Mouse (Mus musculus) right cerebral cortex, postnatal 10 days (tissue): Measurements from ENCODE around the gene Spc24.

ENCODE experiments used
- DNase-seq, 2 experiments: peaks; one replicate each; pipeline ENCODE4 v3.0.0; 2021; ENCODE audit warnings: low spot score in 2 of 2

Spc24 gene

DNA sequence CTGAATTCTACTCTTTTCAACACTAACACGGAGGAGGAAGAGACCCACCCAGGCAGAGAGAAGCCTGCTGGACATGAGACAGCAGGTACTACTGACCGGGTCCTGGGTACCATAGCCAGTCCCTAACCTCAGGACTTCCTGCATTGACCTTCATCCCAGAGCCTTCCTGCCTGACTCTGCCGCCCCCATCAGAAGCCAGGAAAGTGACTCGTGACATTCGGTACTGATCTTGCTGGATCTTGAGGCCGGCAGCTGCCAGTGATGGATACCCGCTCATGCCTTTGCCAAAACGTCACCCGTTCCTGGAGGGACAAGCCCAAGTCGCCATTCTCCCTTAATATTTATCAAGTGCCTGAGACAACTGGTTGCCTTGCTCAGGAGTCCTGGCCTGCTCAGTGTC is 11.6 kb downstream of the Spc24 start:
- no peak for DNase-seq

DNA sequence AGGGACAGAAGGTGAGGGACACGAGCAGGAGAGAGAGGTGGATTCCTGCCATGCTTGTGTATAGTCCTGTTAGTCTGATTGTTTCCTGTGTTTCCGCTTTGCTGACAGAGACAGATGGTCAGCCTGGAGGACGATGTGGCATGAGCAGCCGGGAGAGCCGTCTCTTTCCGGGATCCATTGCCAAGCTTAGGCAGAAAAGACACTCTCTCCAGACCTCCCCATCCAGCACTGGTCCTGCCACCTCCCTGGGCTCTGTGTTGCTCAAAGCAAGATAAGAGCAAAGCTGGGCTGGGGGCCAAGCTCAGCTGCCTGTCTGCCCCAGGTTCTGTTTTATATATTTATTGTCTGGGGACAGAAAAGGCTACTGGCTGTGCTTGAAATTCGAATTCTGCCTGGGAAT is 12.1 kb downstream of the Spc24 start:
- peak; percentile 52 to 70 for DNase-seq

DNA sequence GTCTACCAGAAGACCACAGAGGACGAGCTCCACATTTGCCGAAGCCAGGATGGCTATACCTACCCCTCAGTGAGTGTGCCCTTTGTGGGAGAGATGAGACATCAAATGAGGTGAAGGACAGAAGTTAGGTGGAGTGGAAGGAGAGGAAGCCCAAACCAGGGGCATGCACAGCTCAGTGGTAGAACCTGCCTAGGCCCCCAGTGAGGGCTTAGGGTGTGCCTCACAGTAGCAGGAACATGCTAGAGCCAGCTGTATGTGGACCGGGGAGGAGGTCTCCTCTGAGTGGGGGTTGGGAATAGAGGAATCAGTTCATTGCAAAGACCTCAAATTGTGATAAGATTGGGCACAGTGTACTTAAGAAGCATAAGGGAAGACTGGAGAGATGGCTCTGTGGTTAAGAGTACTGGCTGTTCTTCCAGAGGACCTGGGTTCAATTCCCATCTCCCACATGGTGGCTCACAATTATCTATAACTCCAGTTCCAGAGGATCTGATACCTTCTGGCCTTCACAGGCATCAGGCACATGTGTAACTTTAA is 12.8 kb downstream of the Spc24 start:
- DNase-seq = no peak

DNA sequence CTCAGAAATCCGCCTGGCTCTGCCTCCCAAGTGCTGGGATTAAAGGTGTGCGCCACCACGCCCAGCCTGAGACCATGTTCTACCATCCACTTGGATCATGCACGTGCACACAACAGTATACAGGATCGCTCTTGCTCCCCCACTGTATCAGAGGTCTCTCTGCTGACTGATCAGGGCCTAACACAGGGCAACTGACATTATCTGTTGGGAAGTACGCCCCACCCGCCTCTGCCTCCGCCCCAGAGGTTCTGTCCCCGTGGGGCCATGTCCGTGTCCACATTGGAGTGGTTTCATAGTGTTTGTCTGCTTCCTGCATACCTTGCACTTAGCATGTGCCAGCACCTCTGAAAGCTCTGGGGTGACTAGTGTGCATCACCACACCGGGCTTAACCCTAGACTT is 18.6 kb downstream of the Spc24 start:
- no peak for DNase-seq

DNA sequence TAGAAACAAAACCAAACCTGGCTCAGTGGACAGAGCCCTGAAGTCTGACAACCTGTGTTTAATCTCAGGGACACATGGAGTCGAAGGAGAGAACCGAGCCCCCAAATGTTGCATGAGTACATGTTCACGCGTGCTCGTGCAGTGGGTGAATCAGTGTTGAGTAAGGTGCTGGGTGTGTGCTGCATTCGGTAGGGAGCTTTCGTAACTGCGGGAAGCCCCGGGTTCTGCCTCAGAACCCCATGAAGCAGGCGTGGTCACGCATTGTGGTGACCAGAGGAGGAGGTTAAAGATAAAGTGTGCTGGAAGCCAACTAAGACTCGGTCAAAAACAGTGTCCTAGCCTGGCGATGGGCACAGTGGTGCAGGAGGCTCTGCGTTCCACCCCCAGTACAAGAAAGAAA is 19.7 kb downstream of the Spc24 start:
- DNase-seq = no peak

DNA sequence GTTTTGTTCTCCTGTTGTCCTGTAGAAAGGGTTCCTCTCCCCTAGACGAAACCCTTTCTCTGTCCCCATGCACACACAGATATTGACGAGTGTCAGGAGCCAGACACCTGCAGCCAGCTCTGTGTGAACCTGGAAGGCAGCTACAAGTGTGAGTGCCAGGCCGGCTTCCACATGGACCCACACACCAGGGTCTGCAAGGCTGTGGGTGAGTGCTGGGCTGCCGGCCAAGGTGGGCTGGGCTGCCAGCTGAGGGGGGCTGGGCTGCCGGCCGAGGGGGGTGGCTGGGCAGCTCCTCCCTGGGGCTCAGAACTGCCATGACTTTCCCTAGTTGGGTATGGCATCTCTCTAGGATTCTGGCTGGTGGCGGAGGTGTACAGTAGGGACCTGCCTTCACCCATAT is 21.3 kb downstream of the Spc24 start:
- DNase-seq = no peak

DNA sequence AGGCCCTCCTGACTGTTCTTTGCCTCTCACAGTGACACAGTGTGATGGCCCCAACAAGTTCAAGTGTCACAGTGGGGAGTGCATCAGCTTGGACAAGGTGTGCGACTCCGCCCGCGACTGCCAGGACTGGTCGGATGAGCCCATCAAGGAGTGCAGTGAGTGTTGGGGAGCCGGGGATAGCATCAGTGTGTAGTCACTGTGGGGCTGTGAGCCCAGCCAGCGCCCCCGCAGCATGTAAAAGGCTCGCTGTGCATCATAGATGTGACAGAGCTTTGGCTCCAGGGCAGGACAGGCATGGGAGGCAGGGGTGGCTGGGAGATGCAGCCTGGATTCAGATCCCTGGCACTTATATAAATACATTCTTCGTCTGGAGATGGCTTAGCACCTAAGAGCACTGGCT is 22.9 kb downstream of the Spc24 start:
- no peak for DNase-seq

DNA sequence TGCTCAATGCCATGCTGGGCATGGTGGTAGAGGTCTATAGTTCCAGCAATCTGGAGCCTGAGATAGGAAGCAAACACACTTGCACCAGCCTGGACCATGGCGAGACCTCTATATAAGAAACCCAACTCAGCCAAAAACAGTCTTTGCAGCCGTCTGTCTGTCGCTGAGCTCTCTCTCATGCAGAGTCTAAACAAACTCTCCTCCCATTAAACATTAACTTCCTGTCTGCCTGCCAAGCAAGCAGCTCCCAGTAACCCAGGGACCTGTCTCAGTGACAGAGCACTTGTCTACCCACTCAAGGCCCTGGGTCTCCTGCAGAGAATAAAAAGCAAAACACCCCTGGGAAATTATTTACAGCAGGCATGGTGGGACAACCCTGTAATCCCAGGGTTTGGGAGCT is 23.5 kb downstream of the Spc24 start:
- no peak for DNase-seq

DNA sequence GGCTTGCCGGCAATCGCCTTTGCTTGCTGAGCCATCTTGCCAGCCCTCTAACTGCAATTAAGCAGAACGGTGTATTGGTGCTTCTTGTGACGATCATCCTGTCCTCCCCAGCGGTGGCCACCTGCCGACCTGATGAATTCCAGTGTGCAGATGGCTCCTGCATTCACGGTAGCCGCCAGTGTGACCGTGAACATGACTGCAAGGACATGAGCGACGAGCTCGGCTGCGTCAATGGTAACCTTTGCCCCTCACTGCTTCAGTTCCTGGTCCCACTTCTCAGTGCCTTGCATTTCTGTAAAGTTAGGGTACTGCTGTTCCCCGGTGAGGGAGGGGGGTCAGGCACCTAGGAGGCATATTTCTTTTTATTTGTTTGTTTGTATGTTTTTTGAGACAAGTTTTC is 25.0 kb downstream of the Spc24 start:
- DNase-seq = no peak

DNA sequence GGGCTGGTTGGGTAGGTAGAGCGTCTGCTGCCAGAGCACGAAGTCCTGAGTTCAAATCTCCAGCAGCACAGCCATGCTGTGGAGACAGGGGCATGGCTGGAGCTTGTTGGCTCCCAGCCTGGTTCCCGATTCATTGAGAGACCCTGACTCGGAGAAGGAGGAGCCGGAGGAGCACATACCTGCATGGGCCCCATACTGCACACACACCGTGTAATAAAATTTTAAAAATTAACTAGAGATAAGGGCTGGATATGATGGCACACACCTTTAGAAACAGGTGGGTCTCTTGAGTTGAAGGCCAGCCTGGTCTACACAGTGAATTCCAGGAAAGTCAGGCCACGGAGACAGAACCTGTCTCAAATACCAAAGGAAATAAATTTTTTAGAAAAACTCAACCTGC is 26.1 kb downstream of the Spc24 start:
- DNase-seq = no peak

DNA sequence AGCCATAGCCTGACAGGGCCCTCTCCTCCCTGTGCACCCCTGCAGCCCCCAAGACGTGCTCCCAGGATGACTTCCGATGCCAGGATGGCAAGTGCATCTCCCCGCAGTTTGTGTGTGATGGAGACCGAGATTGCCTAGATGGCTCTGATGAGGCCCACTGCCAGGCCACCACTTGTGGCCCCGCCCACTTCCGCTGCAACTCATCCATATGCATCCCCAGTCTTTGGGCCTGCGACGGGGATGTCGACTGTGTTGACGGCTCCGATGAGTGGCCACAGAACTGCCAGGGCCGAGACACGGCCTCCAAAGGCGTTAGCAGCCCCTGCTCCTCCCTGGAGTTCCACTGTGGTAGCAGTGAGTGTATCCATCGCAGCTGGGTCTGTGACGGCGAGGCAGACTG is 26.7 kb downstream of the Spc24 start:
- DNase-seq = no peak

DNA sequence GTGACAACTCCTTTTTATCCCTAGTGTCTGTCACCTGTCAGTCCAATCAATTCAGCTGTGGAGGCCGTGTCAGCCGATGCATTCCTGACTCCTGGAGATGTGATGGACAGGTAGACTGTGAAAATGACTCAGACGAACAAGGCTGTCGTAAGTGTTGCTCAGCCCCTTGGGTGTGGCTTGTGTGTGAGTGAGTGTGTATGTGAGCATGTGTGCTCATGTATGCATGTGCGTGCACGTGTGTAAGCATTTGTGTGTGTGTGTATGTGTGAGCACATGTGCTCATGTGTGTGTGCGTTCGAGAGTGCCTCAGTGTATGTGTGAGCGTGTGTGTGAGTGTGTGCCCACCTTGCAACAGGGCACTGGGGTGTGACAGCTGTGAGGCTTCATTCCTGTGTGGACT is 27.8 kb downstream of the Spc24 start:
- no peak for DNase-seq

DNA sequence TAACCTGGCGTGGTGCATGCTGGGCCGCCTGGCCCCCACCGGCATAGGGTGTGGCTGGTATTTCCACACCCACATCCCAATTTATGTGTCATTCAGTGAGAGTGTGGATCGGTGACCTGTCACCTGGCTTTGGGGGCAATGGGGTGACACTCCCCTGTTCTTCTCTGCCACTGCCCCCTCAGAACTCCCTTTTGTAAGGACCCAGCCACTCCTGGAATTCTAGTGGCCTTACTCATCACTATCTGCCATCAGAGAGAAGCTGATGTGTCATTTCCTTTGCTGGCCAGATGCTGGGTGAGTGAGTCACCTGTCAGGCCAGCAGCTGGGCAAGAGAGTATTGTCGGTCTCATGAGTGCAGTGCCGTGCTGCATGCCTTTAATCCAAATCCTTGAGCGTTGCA is 30.8 kb downstream of the Spc24 start:
- no peak for DNase-seq

DNA sequence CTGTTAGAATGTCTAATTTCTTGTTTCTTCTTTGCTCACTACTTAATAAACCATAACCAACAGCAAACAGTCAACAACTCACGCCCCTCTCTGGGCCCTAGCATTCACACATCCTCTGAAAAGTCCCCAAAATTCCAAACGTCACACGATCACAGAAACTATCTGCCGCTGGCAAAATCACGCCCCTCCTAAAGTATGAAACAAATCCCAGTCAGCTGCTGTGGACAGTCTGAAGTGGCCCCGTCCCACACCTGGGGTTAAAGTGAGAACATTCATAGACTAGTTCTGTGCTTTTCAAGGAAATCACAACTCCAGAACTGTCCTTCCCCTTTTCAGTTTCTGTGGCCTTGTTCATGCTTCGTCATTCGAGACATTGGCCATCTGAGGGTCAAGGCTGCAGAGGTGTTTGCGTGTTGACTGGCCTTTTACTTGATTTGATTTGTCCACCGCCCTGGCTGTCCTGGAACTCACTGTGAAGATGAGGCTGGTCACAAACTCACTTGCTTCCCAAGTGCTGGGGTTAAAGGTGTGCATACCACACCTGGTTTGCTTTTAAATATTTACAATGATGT is 31.8 kb downstream of the Spc24 start:
- DNase-seq = no peak

DNA sequence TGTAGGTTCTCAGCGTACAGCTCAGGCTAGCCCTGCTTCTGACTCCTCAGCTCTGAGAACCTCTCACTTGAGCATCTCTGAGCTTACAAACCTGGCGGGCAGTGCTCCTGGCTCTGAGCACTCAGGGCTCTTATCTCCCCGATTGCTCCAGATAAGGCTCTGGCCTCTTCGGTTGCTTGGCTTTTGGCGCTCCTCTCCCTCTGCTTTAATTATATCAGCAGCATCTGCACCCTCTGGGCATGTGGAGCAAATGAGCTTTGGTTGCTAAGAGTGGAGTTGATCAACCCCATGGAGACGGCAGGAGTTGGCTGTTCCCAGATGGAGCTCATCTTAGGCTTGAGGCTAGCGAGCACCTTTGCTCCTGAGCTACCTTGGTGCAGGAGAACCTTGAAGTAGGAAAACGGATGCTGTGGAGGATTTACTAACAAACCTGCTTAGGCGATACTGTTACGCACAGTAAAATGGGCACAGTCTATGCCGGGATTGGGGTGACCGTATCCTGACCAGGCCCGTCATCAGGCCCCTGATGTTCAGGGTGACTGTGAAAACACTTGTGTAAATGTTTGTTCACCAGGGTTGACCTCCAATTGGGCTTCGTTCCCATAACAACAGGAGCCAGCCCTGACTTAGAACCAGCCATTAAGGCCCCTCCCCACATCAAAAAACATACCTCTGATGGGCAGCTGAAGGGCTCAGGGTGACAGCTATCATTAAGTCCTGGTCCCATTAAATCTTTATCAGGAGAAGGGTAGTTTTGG is 33.7 kb downstream of the Spc24 start:
- DNase-seq = no peak

DNA sequence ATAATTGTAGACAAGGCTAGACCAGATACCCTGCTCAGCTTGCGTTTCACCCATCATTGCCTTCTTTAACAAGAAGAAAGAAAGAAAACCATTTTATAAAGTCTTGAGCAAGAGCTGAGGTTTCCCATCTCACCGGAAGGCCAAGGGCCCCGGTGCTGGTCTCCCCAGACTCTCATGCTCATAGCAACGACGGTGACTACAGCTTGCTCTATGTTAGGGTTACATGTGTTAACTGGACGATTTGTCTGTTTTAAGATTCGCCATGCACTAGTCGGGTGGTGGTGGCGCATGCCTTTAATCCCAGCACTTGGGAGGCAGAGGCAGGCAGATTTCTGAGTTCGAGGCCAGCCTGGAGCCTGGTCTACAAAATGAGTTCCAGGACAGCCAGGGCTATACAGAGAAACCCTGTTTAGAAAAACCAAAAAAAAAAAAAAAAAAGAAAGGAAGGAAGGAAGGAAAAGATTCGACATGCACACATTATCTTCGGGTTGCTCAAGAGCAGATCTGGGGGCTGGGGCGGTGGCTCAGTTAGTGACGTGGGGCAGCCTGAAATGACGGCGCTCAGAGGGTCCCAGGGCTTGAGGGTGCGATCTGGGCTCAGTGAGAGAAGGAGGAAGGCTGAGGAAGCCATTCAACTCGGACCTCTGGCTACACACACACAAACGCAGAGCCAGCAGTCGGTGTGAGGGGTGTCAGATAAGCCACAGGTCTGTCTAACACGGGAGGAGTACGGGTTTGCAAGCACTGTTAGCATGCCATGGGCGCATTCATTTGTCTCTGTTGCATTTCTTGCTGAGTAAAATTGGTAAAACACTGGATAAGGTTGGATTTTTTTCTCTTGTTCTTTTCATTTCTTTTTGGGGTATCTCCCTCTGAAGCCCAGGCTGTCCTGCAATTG is 34.6 kb downstream of the Spc24 start:
- DNase-seq = no peak

DNA sequence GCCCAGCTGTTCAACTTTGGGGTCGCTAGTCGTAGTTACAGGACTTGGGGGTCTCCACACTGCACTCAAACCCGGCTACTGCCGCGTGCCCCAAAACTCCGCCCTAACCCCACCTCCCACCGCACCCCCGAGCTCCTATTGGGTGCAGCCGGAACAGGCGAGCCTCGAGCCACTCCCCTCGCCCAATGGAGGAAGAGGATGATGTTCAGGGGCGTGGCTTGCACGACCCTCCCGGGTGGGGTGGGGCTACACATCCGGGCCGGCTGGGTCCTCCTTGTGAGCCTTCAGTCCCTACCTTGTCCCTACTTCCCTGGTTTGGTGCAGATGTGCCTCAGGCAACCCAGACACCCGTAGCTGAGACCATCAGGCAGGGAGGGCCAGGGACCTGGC is 36.0 kb downstream of the Spc24 start:
- DNase-seq = peak; percentile 97

DNA sequence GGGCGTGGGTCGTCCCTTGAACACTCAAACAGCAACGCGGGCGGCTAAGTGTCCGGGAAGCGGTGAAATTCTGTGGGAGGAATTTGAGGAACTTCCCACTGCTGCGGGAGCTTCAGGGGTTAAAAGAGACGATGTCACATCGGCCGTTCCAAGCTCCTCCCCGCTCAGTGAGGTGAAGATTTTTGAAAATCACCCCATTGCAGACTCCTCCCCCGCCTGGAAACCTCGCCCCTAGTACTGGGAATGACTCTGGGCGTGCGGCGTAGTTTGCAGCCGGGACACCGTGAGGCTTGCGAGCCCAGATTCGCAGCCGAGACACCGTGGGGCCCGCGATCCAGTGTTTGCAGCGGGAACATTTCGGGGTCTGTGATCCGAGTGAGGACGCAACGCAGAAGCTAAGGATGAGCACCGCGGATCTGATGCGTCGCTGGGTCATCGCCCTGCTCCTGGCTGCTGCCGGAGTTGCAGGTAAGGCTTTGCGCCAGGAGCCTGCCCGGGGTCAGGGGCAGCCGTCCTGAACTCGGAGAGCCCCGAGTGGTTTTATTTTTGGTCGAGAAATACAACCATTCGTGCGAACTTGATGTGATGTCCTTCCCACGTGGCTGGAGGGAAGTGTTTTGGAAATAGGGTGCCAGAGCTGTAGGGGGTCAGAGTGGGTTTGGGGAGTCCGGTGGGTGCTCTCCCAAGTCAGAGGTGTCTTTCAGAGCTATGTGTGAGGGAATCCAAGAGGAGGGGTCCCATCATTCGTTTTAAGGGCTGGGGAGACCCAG is 36.5 kb downstream of the Spc24 start, which contains the start of gene Ldlr:
Gene Ldlr (plus strand): TSS at position 107 of the 770 bp plus-strand sequence.
- DNase-seq = peak; percentile 92 to 93

DNA sequence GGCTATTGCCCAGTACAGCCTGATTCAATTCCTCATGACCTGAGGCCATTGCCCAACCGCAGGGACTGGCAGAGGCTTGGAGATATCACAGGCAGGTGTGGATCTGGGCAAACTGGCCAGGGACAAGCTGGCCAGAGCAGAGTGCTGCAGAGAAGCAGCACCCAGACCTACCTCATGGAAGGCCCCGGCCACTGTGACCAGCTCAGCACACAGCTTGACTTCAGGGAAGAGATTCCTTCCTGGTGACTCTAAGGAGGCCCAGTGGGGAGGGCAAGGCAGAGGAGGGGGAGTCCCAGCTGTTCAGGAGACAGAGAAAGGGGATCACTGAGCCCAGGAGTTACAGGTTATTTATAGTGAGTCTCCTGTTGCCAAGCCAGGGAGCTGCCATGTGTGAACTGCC is 39.1 kb downstream of the Spc24 start:
- DNase-seq = no peak

DNA sequence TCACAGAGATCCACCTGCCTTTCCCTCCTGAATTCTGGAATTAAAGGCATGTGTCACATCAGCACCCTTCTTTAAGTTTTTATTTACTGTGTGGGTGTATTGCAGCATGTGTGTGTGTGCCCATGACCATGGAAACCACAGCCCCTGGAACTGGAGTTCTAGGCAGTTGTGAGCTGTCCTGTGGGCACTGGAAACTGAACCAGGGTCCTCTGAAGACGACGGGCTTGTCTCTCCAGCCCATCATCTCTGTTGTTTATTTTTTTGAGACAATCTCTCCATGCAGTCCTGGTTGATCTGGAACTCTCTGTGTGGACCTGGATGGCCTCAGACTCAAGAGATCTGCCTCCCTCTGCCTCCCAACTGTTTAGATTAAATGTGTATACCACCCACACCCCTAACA is 43.1 kb downstream of the Spc24 start:
- no peak for DNase-seq

DNA sequence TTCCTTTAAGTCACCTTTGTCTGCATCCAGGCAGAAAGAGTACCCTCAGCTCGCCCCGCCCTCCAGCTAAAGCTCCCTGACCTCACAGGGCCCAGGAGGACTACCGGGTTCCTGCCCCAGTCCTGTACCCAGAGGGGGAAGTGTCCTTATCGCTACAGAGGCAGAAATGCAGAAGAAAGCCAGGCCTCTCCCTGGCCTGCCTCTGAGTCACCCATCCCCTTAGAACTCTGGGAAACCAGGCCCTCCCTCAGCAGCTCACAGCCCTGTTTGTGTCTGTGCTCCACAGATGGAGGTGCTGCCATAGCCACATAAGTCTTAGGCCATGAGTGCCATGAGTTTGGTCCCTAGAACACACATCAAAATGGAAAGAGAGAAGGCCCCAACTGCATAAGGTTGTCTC is 44.8 kb downstream of the Spc24 start:
- no peak for DNase-seq

DNA sequence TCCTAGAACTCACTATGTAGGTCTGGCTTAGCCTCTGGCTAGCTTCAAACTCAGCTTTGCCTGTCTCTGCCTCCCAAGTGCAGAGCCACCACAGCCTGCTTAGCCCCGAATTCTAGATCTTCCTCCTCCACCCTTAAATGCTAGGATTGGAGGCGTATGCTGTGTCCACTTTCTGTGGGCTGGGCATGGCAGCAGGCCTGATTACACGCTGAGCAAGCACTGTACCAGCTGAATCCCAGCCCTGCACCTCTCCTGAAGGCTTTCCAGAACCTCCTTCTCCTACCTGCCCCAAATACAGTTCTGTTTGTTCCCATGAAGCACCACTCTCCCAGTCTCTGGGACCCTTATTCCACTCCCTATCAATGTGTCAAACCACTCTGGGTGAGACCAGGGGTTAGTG is 50.8 kb downstream of the Spc24 start:
- DNase-seq = no peak
